Mouse (Mus musculus) CH12.LX (cell line): ENCODE data around the gene Lin7b. TPM values are rescaled to one million over a fixed set of nuclear protein-coding genes. Genes with fewer than 3 reads are reported as not detected.

Experiments used
- DNase-seq: peaks from one replicate; pipeline ENCODE4 v3.0.0-alpha.2; 2013; ENCODE audit errors: extremely low read depth
- H3K27ac ChIP-seq: 2 replicates; pipeline ENCODE4 v1.5.1; 2012; ENCODE audit warnings: low read depth, mild to moderate bottlenecking, control low read depth, moderate library complexity; ENCODE audit not compliant: insufficient read depth
- H3K27me3 ChIP-seq: replicated peaks from 2 replicates; pipeline ENCODE3; 2012; ENCODE audit warnings: inconsistent platforms
- H3K36me3 ChIP-seq, 2 experiments: replicated peaks in 1 of 2; 2 replicates each; pipeline versions ENCODE3 to v1.6.1; 2012; ENCODE audit warnings: inconsistent platforms in 1 of 2, low read length in 1 of 2, mild to moderate bottlenecking in 1 of 2, mixed read lengths in 1 of 2, moderate library complexity in 1 of 2; ENCODE audit not compliant: control insufficient read depth in 1 of 2, insufficient read depth in 1 of 2
- H3K4me1 ChIP-seq, 2 experiments: 2 replicates each; pipeline ENCODE4 v1.6.1; 2012; ENCODE audit warnings: inconsistent platforms in 1 of 2, moderate library complexity in 1 of 2; ENCODE audit not compliant: insufficient read depth in 2 of 2, control insufficient read depth in 1 of 2
- H3K4me2 ChIP-seq: 2 replicates; pipeline ENCODE4 v1.6.1; 2012; ENCODE audit warnings: low read depth, mild to moderate bottlenecking, control low read depth; ENCODE audit not compliant: poor library complexity, insufficient read depth, severe bottlenecking
- H3K4me3 ChIP-seq, 3 experiments: fragments of 150-350 bp in 1 of 3; sonication (generic) in 1 of 3; replicated peaks in 1 of 3; 2 replicates each; pipeline versions ENCODE3 to v1.5.1; 2011 to 2012; ENCODE audit warnings: low read depth in 2 of 3, low read length in 2 of 3, mild to moderate bottlenecking in 2 of 3, moderate library complexity in 2 of 3, control low read depth in 1 of 3, improper control_type of control experiment in 1 of 3, inconsistent platforms in 1 of 3, mixed read lengths in 1 of 3; ENCODE audit not compliant: poor library complexity in 1 of 3
- H3K79me2 ChIP-seq: replicated peaks from 2 replicates; pipeline ENCODE4 v1.6.1; 2012; ENCODE audit warnings: mild to moderate bottlenecking, moderate library complexity; ENCODE audit not compliant: control insufficient read depth, poor library complexity, insufficient read depth, severe bottlenecking; ENCODE audit errors: extremely low read depth
- H3K9ac ChIP-seq: 2 replicates; pipeline ENCODE4 v1.6.1; 2012; ENCODE audit warnings: low read depth, mild to moderate bottlenecking, control low read depth, moderate library complexity; ENCODE audit not compliant: insufficient read depth
- H3K9me3 ChIP-seq: replicated peaks from 2 replicates; pipeline ENCODE3; 2012; ENCODE audit warnings: low read length, inconsistent platforms, mixed read lengths
- BHLHE40 ChIP-seq: IDR thresholded peaks from 2 replicates; pipeline ENCODE4 v1.6.1; 2011; ENCODE audit warnings: mild to moderate bottlenecking, low read depth, low read length, improper control_type of control experiment
- CHD1 ChIP-seq: IDR thresholded peaks from 2 replicates; pipeline ENCODE4 v1.6.1; 2012; ENCODE audit warnings: low read depth, low read length, improper control_type of control experiment, inconsistent platforms
- CTCF ChIP-seq, 2 experiments: IDR thresholded peaks in 1 of 2; conservative IDR thresholded peaks in 1 of 2; 2 replicates each; pipeline ENCODE4 v1.5.1; 2011 to 2012; ENCODE audit warnings: low read depth in 2 of 2, low read length in 2 of 2, improper control_type of control experiment in 1 of 2, inconsistent platforms in 1 of 2, mild to moderate bottlenecking in 1 of 2, moderate library complexity in 1 of 2
- E2F4 ChIP-seq: IDR thresholded peaks from 2 replicates; pipeline ENCODE4 v1.6.1; 2011; ENCODE audit warnings: low read depth, low read length, improper control_type of control experiment; ENCODE audit not compliant: insufficient replicate concordance
- EP300 ChIP-seq: IDR thresholded peaks from 2 replicates; pipeline ENCODE4 v1.6.1; 2011; ENCODE audit warnings: low read length, improper control_type of control experiment
- MAFK ChIP-seq: IDR thresholded peaks from 2 replicates; pipeline ENCODE4 v1.6.1; 2011; ENCODE audit warnings: low read length, improper control_type of control experiment; ENCODE audit not compliant: insufficient replicate concordance
- MAX ChIP-seq: IDR thresholded peaks from 2 replicates; pipeline ENCODE4 v1.6.1; 2011; ENCODE audit warnings: low read length, improper control_type of control experiment
- MYC ChIP-seq: IDR thresholded peaks from 2 replicates; pipeline ENCODE4 v1.6.1; 2011; ENCODE audit warnings: low read depth, mild to moderate bottlenecking, improper control_type of control experiment, low read length
- NELFE ChIP-seq: IDR thresholded peaks from 2 replicates; pipeline ENCODE4 v1.6.1; 2011; ENCODE audit warnings: low read depth, low read length, improper control_type of control experiment
- NRF1 ChIP-seq: IDR thresholded peaks from 2 replicates; pipeline ENCODE4 v1.6.1; 2014; ENCODE audit warnings: low read depth, mild to moderate bottlenecking, inconsistent platforms, low read length, improper control_type of control experiment, moderate library complexity
- POLR2A ChIP-seq: IDR thresholded peaks from 2 replicates; pipeline ENCODE4 v1.6.1; 2011; ENCODE audit warnings: low read depth, mild to moderate bottlenecking, improper control_type of control experiment, low read length
- SIN3A ChIP-seq: IDR thresholded peaks from 2 replicates; pipeline ENCODE4 v1.6.1; 2012; ENCODE audit warnings: low read length, improper control_type of control experiment, inconsistent platforms
- USF1 ChIP-seq: IDR thresholded peaks from 2 replicates; pipeline ENCODE4 v1.6.1; 2014; ENCODE audit warnings: low read depth, mild to moderate bottlenecking, inconsistent platforms, low read length, improper control_type of control experiment
- ZC3H11A ChIP-seq: IDR thresholded peaks from 2 replicates; pipeline ENCODE4 v1.6.1; 2012; ENCODE audit warnings: low read depth, mild to moderate bottlenecking, inconsistent platforms, low read length, improper control_type of control experiment
- ZKSCAN1 ChIP-seq: IDR thresholded peaks from 2 replicates; pipeline ENCODE4 v1.6.1; 2012; ENCODE audit warnings: low read depth, inconsistent platforms, low read length, improper control_type of control experiment, borderline replicate concordance
- ZMIZ1 ChIP-seq: IDR thresholded peaks from 2 replicates; pipeline ENCODE4 v1.6.1; 2012; ENCODE audit warnings: low read depth, mild to moderate bottlenecking, inconsistent platforms, low read length, improper control_type of control experiment
- ZNF384 ChIP-seq: IDR thresholded peaks from 2 replicates; pipeline ENCODE4 v1.6.1; 2012; ENCODE audit warnings: low read depth, low read length, improper control_type of control experiment, inconsistent platforms
- dilution Hi-C: fragments of 300-500 bp; cut with MboI; formaldehyde crosslinking; loops from 2 replicates; pipeline ENCODE4 v1.14.3; 2020; ENCODE audit warnings: low sequenced_read_pairs; ENCODE audit not compliant: extremely low pct_unique_long_range_greater_than_20kb, extremely low pct_ligation_motif_present
- in situ Hi-C: fragments of 300-500 bp; cut with MboI; formaldehyde crosslinking; loops from 3 replicates; pipeline ENCODE4 v1.14.3; 2019; ENCODE audit warnings: low sequenced_read_pairs, low pct_ligation_motif_present, low pct_unique_long_range_greater_than_20kb, mixed read lengths
- polyA plus RNA-seq: library from polyadenylated mRNA; unstranded; fragments of >175 nt; gene quantifications from 2 replicates; pipeline ENCODE4 v1.2.1, GENCODE M21; 2012; ENCODE audit warnings: low read depth; ENCODE audit not compliant: insufficient read length
- total RNA-seq, 2 experiments: library from RNA; depleted of rRNA; stranded (reverse); fragments of 300-350 nt in 1 of 2; fragments of >200 nt in 1 of 2; gene quantifications; 2 replicates each; pipeline ENCODE4 v1.2.3; 2012 to 2014

Gene Lin7b
- total and polyA plus RNA-seq, 3 experiments: 3.8 to 10.4 (median 4.4) TPM

DNA sequence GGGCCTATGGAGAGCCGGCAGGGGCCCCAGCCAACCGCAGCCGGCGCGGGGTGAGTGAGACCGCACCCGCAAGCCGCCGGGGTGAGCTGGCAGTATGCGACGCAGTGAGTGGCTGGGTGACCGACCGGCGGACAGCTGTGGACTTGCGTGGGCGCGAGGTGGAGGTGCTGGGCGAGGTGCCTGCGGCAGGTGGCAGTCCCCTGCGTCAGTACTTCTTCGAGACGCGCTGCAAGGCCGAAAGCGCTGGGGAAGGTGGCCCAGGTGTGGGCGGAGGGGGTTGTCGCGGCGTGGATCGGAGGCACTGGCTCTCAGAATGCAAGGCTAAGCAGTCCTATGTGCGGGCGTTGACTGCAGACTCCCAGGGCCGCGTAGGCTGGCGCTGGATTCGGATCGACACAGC lies 45.3 kb upstream of the Lin7b start:
- Histone ChIP-seq H3K4me2 (no peak overlapping the region), H3K9ac (no peak overlapping the region), H3K9me3 (no peaks in the 10 kb centered on the region), H3K27me3 (peaks cover 25% of the 10 kb centered on the region), H3K4me3 (no peak overlapping the region), H3K27ac (no peak overlapping the region), H3K4me1 (peaks cover 7 to 22% of the 10 kb centered on the region in 2 experiments; a peak in 3 of 4 replicates), H3K36me3 (peaks cover 6 to 19% of the 10 kb centered on the region in 2 experiments), H3K79me2 (no peaks in the 10 kb centered on the region)
- in situ Hi-C loops (no loop called here), dilution Hi-C loops (no loop called here)
- no peak for DNase-seq
- TF ChIP-seq CTCF (conservative IDR thresholded peaks at IDR 0.05 in 1 of 2, IDR thresholded peaks at IDR 0.05 in 1 of 2; ENCODE audit: low read depth in 2 of 2, low read length in 2 of 2) (no peak), ZC3H11A (no peak), BHLHE40 (no peak), CHD1 (no peak), NRF1 (no peak), MYC (no peak), ZMIZ1 (no peak), USF1 (no peak)

DNA sequence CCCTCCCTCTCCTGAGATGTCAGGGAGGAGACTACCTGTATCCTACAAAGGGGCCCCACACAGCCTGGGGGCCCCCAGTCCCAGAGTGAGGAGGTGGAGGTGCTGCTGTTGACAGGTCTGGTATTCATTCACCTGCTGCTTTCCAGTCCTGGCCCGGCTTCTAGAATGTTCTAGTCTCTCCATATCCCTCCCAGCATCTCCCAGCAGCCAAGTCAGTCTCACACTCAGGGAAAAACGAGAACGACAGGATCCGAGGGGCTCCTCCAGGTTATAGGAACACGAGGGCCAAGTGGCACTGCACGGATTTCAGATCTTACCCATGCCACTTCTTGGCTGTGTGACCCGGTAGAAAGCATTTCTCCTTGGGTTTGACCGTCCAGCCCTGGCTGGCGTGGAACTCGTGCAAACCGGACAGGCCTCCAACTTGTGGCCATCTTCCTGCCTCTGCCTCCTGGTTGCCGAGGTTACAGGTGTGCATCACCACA lies 44.4 kb upstream of the Lin7b start:
- Histone ChIP-seq H3K36me3 (peaks cover 0 to 10% of the 10 kb centered on the region in 2 experiments), H3K79me2 (no peaks in the 10 kb centered on the region), H3K4me3 (no peak overlapping the region), H3K27ac (no peak overlapping the region), H3K9me3 (no peaks in the 10 kb centered on the region), H3K27me3 (peaks cover 34% of the 10 kb centered on the region), H3K9ac (no peak overlapping the region), H3K4me2 (no peak overlapping the region), H3K4me1 (peaks cover 7 to 27% of the 10 kb centered on the region in 2 experiments; a peak in 3 of 4 replicates)
- no peak for TF ChIP-seq ZNF384
- TF ChIP-seq CTCF (conservative IDR thresholded peaks at IDR 0.05 in 1 of 2, IDR thresholded peaks at IDR 0.05 in 1 of 2; ENCODE audit: low read depth in 2 of 2, low read length in 2 of 2): no peak
- TF ChIP-seq MYC: no peak
- TF ChIP-seq EP300: no peak
- no peak for TF ChIP-seq ZKSCAN1
- no peak for TF ChIP-seq NELFE
- TF ChIP-seq MAX: no peak
- no peak for TF ChIP-seq POLR2A
- TF ChIP-seq MAFK: no peak
- TF ChIP-seq BHLHE40: no peak
- TF ChIP-seq SIN3A: no peak
- TF ChIP-seq E2F4: no peak
- dilution Hi-C loops: no loop called here
- in situ Hi-C loops: no loop called here
- no peak for DNase-seq
